Mouse (Mus musculus) CH12.LX (cell line): ENCODE measurements at regions not wholly inside any gene's neighbourhood (a gene's known extent, or its start where the extent isn't known, plus 50 kb on each side); places are given as distances from the start of the nearest gene placed in this dataset.

Experiments
- DNase-seq: peaks from one replicate; pipeline ENCODE4 v3.0.0-alpha.2; 2013; ENCODE audit errors: extremely low read depth
- H3K27ac ChIP-seq: 2 replicates; pipeline ENCODE4 v1.5.1; 2012; ENCODE audit warnings: low read depth, mild to moderate bottlenecking, control low read depth, moderate library complexity; ENCODE audit not compliant: insufficient read depth
- H3K27me3 ChIP-seq: replicated peaks from 2 replicates; pipeline ENCODE3; 2012; ENCODE audit warnings: inconsistent platforms
- H3K36me3 ChIP-seq, 2 experiments: replicated peaks in 1 of 2; 2 replicates each; pipeline versions ENCODE3 to v1.6.1; 2012; ENCODE audit warnings: inconsistent platforms in 1 of 2, low read length in 1 of 2, mild to moderate bottlenecking in 1 of 2, mixed read lengths in 1 of 2, moderate library complexity in 1 of 2; ENCODE audit not compliant: control insufficient read depth in 1 of 2, insufficient read depth in 1 of 2
- H3K4me1 ChIP-seq, 2 experiments: 2 replicates each; pipeline ENCODE4 v1.6.1; 2012; ENCODE audit warnings: inconsistent platforms in 1 of 2, moderate library complexity in 1 of 2; ENCODE audit not compliant: insufficient read depth in 2 of 2, control insufficient read depth in 1 of 2
- H3K4me2 ChIP-seq: 2 replicates; pipeline ENCODE4 v1.6.1; 2012; ENCODE audit warnings: low read depth, mild to moderate bottlenecking, control low read depth; ENCODE audit not compliant: poor library complexity, insufficient read depth, severe bottlenecking
- H3K4me3 ChIP-seq, 3 experiments: fragments of 150-350 bp in 1 of 3; sonication (generic) in 1 of 3; replicated peaks in 1 of 3; 2 replicates each; pipeline versions ENCODE3 to v1.5.1; 2011 to 2012; ENCODE audit warnings: low read depth in 2 of 3, low read length in 2 of 3, mild to moderate bottlenecking in 2 of 3, moderate library complexity in 2 of 3, control low read depth in 1 of 3, improper control_type of control experiment in 1 of 3, inconsistent platforms in 1 of 3, mixed read lengths in 1 of 3; ENCODE audit not compliant: poor library complexity in 1 of 3
- H3K79me2 ChIP-seq: replicated peaks from 2 replicates; pipeline ENCODE4 v1.6.1; 2012; ENCODE audit warnings: mild to moderate bottlenecking, moderate library complexity; ENCODE audit not compliant: control insufficient read depth, poor library complexity, insufficient read depth, severe bottlenecking; ENCODE audit errors: extremely low read depth
- H3K9ac ChIP-seq: 2 replicates; pipeline ENCODE4 v1.6.1; 2012; ENCODE audit warnings: low read depth, mild to moderate bottlenecking, control low read depth, moderate library complexity; ENCODE audit not compliant: insufficient read depth
- H3K9me3 ChIP-seq: replicated peaks from 2 replicates; pipeline ENCODE3; 2012; ENCODE audit warnings: low read length, inconsistent platforms, mixed read lengths
- CHD1 ChIP-seq: IDR thresholded peaks from 2 replicates; pipeline ENCODE4 v1.6.1; 2012; ENCODE audit warnings: low read depth, low read length, improper control_type of control experiment, inconsistent platforms
- CHD2 ChIP-seq: IDR thresholded peaks from 2 replicates; pipeline ENCODE4 v1.6.1; 2011; ENCODE audit warnings: low read length, improper control_type of control experiment
- CTCF ChIP-seq, 2 experiments: IDR thresholded peaks in 1 of 2; conservative IDR thresholded peaks in 1 of 2; 2 replicates each; pipeline ENCODE4 v1.5.1; 2011 to 2012; ENCODE audit warnings: low read depth in 2 of 2, low read length in 2 of 2, improper control_type of control experiment in 1 of 2, inconsistent platforms in 1 of 2, mild to moderate bottlenecking in 1 of 2, moderate library complexity in 1 of 2
- E2F4 ChIP-seq: IDR thresholded peaks from 2 replicates; pipeline ENCODE4 v1.6.1; 2011; ENCODE audit warnings: low read depth, low read length, improper control_type of control experiment; ENCODE audit not compliant: insufficient replicate concordance
- ELF1 ChIP-seq: IDR thresholded peaks from 2 replicates; pipeline ENCODE4 v1.6.1; 2014; ENCODE audit warnings: low read depth, mild to moderate bottlenecking, inconsistent platforms, low read length, improper control_type of control experiment
- ETS1 ChIP-seq: conservative IDR thresholded peaks from 2 replicates; pipeline ENCODE4 v1.6.1; 2012; ENCODE audit warnings: low read depth, mild to moderate bottlenecking, inconsistent platforms, low read length, improper control_type of control experiment, moderate library complexity
- GABPA ChIP-seq: IDR thresholded peaks from 2 replicates; pipeline ENCODE4 v1.6.1; 2012; ENCODE audit warnings: low read depth, low read length, improper control_type of control experiment, inconsistent platforms; ENCODE audit not compliant: insufficient replicate concordance
- HCFC1 ChIP-seq: IDR thresholded peaks from 2 replicates; pipeline ENCODE4 v1.6.1; 2012; ENCODE audit warnings: low read depth, mild to moderate bottlenecking, inconsistent platforms, low read length, improper control_type of control experiment
- MAFK ChIP-seq: IDR thresholded peaks from 2 replicates; pipeline ENCODE4 v1.6.1; 2011; ENCODE audit warnings: low read length, improper control_type of control experiment; ENCODE audit not compliant: insufficient replicate concordance
- MAX ChIP-seq: IDR thresholded peaks from 2 replicates; pipeline ENCODE4 v1.6.1; 2011; ENCODE audit warnings: low read length, improper control_type of control experiment
- MAZ ChIP-seq: IDR thresholded peaks from 2 replicates; pipeline ENCODE4 v1.6.1; 2012; ENCODE audit warnings: low read depth, mild to moderate bottlenecking, inconsistent platforms, low read length, improper control_type of control experiment, moderate library complexity
- MEF2A ChIP-seq: IDR thresholded peaks from 2 replicates; pipeline ENCODE4 v1.6.1; 2014; ENCODE audit warnings: low read depth, mild to moderate bottlenecking, inconsistent platforms, low read length, improper control_type of control experiment, borderline replicate concordance
- MYC ChIP-seq: IDR thresholded peaks from 2 replicates; pipeline ENCODE4 v1.6.1; 2011; ENCODE audit warnings: low read depth, mild to moderate bottlenecking, improper control_type of control experiment, low read length
- NELFE ChIP-seq: IDR thresholded peaks from 2 replicates; pipeline ENCODE4 v1.6.1; 2011; ENCODE audit warnings: low read depth, low read length, improper control_type of control experiment
- PAX5 ChIP-seq: IDR thresholded peaks from 2 replicates; pipeline ENCODE4 v1.6.1; 2012; ENCODE audit warnings: low read length, inconsistent platforms, mixed read lengths
- POLR2A ChIP-seq: IDR thresholded peaks from 2 replicates; pipeline ENCODE4 v1.6.1; 2011; ENCODE audit warnings: low read depth, mild to moderate bottlenecking, improper control_type of control experiment, low read length
- RAD21 ChIP-seq: IDR thresholded peaks from 2 replicates; pipeline ENCODE4 v1.6.1; 2011; ENCODE audit warnings: low read depth, mild to moderate bottlenecking, low read length, improper control_type of control experiment, moderate library complexity
- RCOR1 ChIP-seq: conservative IDR thresholded peaks from 2 replicates; pipeline ENCODE4 v1.6.1; 2012; ENCODE audit warnings: low read depth, mild to moderate bottlenecking, inconsistent platforms, low read length, improper control_type of control experiment
- SMC3 ChIP-seq: IDR thresholded peaks from 2 replicates; pipeline ENCODE4 v1.6.1; 2011; ENCODE audit warnings: low read depth, low read length, improper control_type of control experiment
- TBP ChIP-seq: conservative IDR thresholded peaks from 2 replicates; pipeline ENCODE4 v1.6.1; 2011; ENCODE audit warnings: low read depth, low read length, improper control_type of control experiment
- TCF12 ChIP-seq: IDR thresholded peaks from 2 replicates; pipeline ENCODE4 v1.6.1; 2014; ENCODE audit warnings: low read depth, mild to moderate bottlenecking, inconsistent platforms, low read length, improper control_type of control experiment
- UBTF ChIP-seq: IDR thresholded peaks from 2 replicates; pipeline ENCODE4 v1.6.1; 2012; ENCODE audit warnings: low read depth, mild to moderate bottlenecking, inconsistent platforms, low read length, improper control_type of control experiment, moderate library complexity
- USF2 ChIP-seq: conservative IDR thresholded peaks from 2 replicates; pipeline ENCODE4 v1.6.1; 2011; ENCODE audit warnings: low read depth, low read length, improper control_type of control experiment
- ZC3H11A ChIP-seq: IDR thresholded peaks from 2 replicates; pipeline ENCODE4 v1.6.1; 2012; ENCODE audit warnings: low read depth, mild to moderate bottlenecking, inconsistent platforms, low read length, improper control_type of control experiment
- ZKSCAN1 ChIP-seq: IDR thresholded peaks from 2 replicates; pipeline ENCODE4 v1.6.1; 2012; ENCODE audit warnings: low read depth, inconsistent platforms, low read length, improper control_type of control experiment, borderline replicate concordance
- ZMIZ1 ChIP-seq: IDR thresholded peaks from 2 replicates; pipeline ENCODE4 v1.6.1; 2012; ENCODE audit warnings: low read depth, mild to moderate bottlenecking, inconsistent platforms, low read length, improper control_type of control experiment
- dilution Hi-C: fragments of 300-500 bp; cut with MboI; formaldehyde crosslinking; loops from 2 replicates; pipeline ENCODE4 v1.14.3; 2020; ENCODE audit warnings: low sequenced_read_pairs; ENCODE audit not compliant: extremely low pct_unique_long_range_greater_than_20kb, extremely low pct_ligation_motif_present
- in situ Hi-C: fragments of 300-500 bp; cut with MboI; formaldehyde crosslinking; loops from 3 replicates; pipeline ENCODE4 v1.14.3; 2019; ENCODE audit warnings: low sequenced_read_pairs, low pct_ligation_motif_present, low pct_unique_long_range_greater_than_20kb, mixed read lengths

- Histone ChIP-seq H3K9ac (no peak overlapping the region), H3K79me2 (no peaks in the 10 kb centered on the region), H3K4me3 (no peak overlapping the region), H3K27ac (no peak overlapping the region), H3K36me3 (no peaks in the 10 kb centered on the region), H3K4me1 (no peaks in the 10 kb centered on the region), H3K9me3 (no peaks in the 10 kb centered on the region), H3K27me3 (no peaks in the 10 kb centered on the region), H3K4me2 (no peak overlapping the region)
- in situ Hi-C loops (no loop called here), dilution Hi-C loops (no loop called here)
- TF ChIP-seq TCF12 = no peak
- no peak for TF ChIP-seq POLR2A
- no peak for TF ChIP-seq USF2
- no peak for TF ChIP-seq UBTF
- no peak for TF ChIP-seq MAZ
- no peak for TF ChIP-seq GABPA
- no peak for TF ChIP-seq SMC3
- no peak for TF ChIP-seq CTCF (conservative IDR thresholded peaks at IDR 0.05 in 1 of 2, IDR thresholded peaks at IDR 0.05 in 1 of 2; ENCODE audit: low read depth in 2 of 2, low read length in 2 of 2)
- TF ChIP-seq MEF2A = no peak
- no peak for TF ChIP-seq MAFK
- TF ChIP-seq E2F4 = no peak
- no peak for TF ChIP-seq ZKSCAN1
- TF ChIP-seq HCFC1 = no peak
- no peak for TF ChIP-seq CHD1
- no peak for TF ChIP-seq CHD2
- TF ChIP-seq TBP = no peak
- no peak for TF ChIP-seq ZC3H11A
- no peak for TF ChIP-seq PAX5
- no peak for TF ChIP-seq ELF1
- no peak for TF ChIP-seq MYC
- no peak for DNase-seq
Measured at GRCm38 (mm10) chr4:17208746-17209145, 2396.5 kb upstream of the Gm12353 start.

GRCm38 (mm10) chr4:17239853-17240252 lies 2365.4 kb upstream of the Gm12353 start:
- Histone ChIP-seq H3K79me2 (no peaks in the 10 kb centered on the region), H3K36me3 (no peaks in the 10 kb centered on the region), H3K27ac (no peak overlapping the region), H3K9ac (no peak overlapping the region), H3K9me3 (no peaks in the 10 kb centered on the region), H3K4me3 (no peak overlapping the region), H3K27me3 (no peaks in the 10 kb centered on the region), H3K4me1 (no peaks in the 10 kb centered on the region), H3K4me2 (no peak overlapping the region)
- in situ Hi-C loops (no loop called here), dilution Hi-C loops (no loop called here)
- no peak for DNase-seq
- TF ChIP-seq ETS1 = no peak
- no peak for TF ChIP-seq TCF12
- TF ChIP-seq MAX = no peak
- no peak for TF ChIP-seq RCOR1
- no peak for TF ChIP-seq ZMIZ1
- TF ChIP-seq RAD21 = no peak
- TF ChIP-seq ZKSCAN1 = no peak
- TF ChIP-seq NELFE = no peak
- no peak for TF ChIP-seq MEF2A
- no peak for TF ChIP-seq MAFK
- no peak for TF ChIP-seq PAX5
- no peak for TF ChIP-seq MAZ
